Mouse (Mus musculus): Measurements from ENCODE around the gene Cd79a. TPM values are rescaled to one million over a fixed set of nuclear protein-coding genes. Genes with fewer than 3 reads are reported as not detected.

Gene Cd79a
- polyA plus RNA-seq (2014; fragmentation: Illumina TruSeq; extraction: RNeasy Lipid Tissue Mini Kit (QIAGEN cat#74804); ENCODE audit: insufficient read depth, low read depth, low replicate concordance): 88.3 TPM

GRCm38 (mm10) chr7:24897224-24897623 lies at the start of gene Cd79a:
Cd79a (plus strand) TSS chr7:24897381.

GRCm38 (mm10) chr7:24861913-24862312 lies 35.3 kb upstream of the Cd79a start, which contains the start of gene Gm9844:
Gm9844 (plus strand) TSS chr7:24862213.

DNA sequence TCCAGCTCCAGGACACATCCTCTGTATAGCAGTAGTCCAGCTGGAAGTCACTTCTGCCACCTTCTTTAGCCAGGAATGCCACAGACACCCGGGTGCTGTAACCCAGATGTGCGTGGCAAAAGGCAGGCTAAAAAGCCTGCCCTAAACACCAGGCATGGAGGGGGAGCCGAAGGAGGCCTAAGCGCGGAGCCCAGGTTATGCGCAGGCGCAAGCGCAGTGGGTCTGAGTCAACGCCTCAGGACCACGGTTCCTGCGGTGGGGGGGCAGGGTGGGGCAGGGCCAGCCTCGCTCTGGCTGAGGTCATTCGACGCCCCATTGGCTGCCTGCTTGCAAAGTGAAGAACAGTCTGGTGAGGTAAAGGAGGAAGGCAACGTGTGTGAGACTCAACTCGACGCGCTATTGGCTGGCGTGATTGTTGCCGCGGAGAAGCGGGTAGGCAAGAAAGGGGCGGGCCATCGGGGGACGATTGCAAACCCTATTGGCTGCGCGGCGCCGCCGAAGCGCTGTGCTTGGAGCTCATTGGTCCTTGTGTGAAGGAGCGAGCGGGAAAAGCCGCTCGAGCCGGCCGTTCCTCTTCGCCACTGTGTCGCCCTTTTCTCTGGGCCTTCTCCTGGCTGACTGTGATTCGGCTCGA lies 27.5 kb upstream of the Cd79a start, which contains the start of the genes Lypd4 and Dmrtc2:
Gene Lypd4 (minus strand): TSS at position 410 of the 634 bp plus-strand sequence.
Gene Dmrtc2 (plus strand): TSS at position 526 of the 634 bp plus-strand sequence.

GRCm38 (mm10) chr7:24883896-24884692 lies 13.1 kb upstream of the Cd79a start, which contains the start of gene Rps19:
Rps19 (plus strand) TSS chr7:24884371.

GRCm38 (mm10) chr7:24902630-24903443 lies 5.7 kb downstream of the Cd79a start, which contains the start of gene Arhgef1:
Arhgef1 (plus strand) TSS chr7:24902912.

DNA sequence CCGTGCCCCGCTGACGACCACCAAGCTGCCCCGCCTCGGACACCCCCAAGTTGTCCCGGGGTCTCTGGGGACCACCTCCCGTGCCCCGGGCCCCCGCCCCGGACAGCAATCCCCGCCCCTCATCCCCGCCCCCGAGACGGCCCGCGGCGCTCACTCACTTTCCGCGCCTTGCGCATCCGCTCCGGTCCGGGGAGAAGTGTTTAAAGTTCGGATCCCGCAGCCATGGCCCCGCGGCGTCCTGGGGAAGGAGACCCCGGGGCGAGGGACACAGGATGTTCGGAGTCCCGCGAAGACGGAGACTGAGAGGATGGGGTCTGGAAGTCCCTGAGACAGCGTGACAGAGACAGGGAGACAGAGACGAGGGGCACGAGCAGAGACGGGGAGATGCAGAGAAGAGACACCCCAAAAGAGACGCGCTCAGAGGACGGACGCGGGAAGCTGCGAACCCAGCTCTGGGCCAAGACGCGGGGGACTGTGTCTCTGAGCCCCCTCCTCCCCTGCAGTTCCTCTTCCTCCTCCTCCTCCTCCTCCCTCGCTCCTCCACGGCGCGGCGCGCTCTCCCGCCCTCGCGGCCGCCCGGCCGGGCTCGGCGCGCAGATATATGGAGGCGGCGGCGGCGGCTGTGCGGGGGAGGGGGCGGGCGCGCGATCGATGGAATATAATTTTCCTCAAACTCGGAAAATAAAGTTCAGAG lies 47.2 kb downstream of the Cd79a start, which contains the start of gene Gm4881:
Gene Gm4881 (minus strand): TSS at position 238 of the 694 bp plus-strand sequence.

Other genes with a start within 250 kb of the Cd79a start
- not detected for gene Tex101, start 220.7 kb upstream of the Cd79a start, polyA plus RNA-seq (2014; fragmentation: Illumina TruSeq; extraction: RNeasy Lipid Tissue Mini Kit (QIAGEN cat#74804); ENCODE audit: insufficient read depth, low read depth, low replicate concordance)
- gene BC049730, start 188.1 kb upstream of the Cd79a start, polyA plus RNA-seq (2014; fragmentation: Illumina TruSeq; extraction: RNeasy Lipid Tissue Mini Kit (QIAGEN cat#74804); ENCODE audit: insufficient read depth, low read depth, low replicate concordance): not detected
- not detected for gene Gm4763, start 170.5 kb upstream of the Cd79a start, polyA plus RNA-seq (2014; fragmentation: Illumina TruSeq; extraction: RNeasy Lipid Tissue Mini Kit (QIAGEN cat#74804); ENCODE audit: insufficient read depth, low read depth, low replicate concordance)
- 2.9 TPM for gene Cd177, start 137.1 kb upstream of the Cd79a start, polyA plus RNA-seq (2014; fragmentation: Illumina TruSeq; extraction: RNeasy Lipid Tissue Mini Kit (QIAGEN cat#74804); ENCODE audit: insufficient read depth, low read depth, low replicate concordance)
- gene Ceacam10, start 120.2 kb upstream of the Cd79a start, polyA plus RNA-seq (2014; fragmentation: Illumina TruSeq; extraction: RNeasy Lipid Tissue Mini Kit (QIAGEN cat#74804); ENCODE audit: insufficient read depth, low read depth, low replicate concordance): 0.31 TPM
- 10.3 TPM for gene Gm9844, start 35.2 kb upstream of the Cd79a start, polyA plus RNA-seq (2014; fragmentation: Illumina TruSeq; extraction: RNeasy Lipid Tissue Mini Kit (QIAGEN cat#74804); ENCODE audit: insufficient read depth, low read depth, low replicate concordance)
- not detected for gene Lypd4, start 27.4 kb upstream of the Cd79a start, polyA plus RNA-seq (2014; fragmentation: Illumina TruSeq; extraction: RNeasy Lipid Tissue Mini Kit (QIAGEN cat#74804); ENCODE audit: insufficient read depth, low read depth, low replicate concordance)
- not detected for gene Dmrtc2, start 27.3 kb upstream of the Cd79a start, polyA plus RNA-seq (2014; fragmentation: Illumina TruSeq; extraction: RNeasy Lipid Tissue Mini Kit (QIAGEN cat#74804); ENCODE audit: insufficient read depth, low read depth, low replicate concordance)
- 2,096 TPM for gene Rps19, start 13.0 kb upstream of the Cd79a start, polyA plus RNA-seq (2014; fragmentation: Illumina TruSeq; extraction: RNeasy Lipid Tissue Mini Kit (QIAGEN cat#74804); ENCODE audit: insufficient read depth, low read depth, low replicate concordance)
- 98.1 TPM for gene Arhgef1, start 5.5 kb downstream of the Cd79a start, polyA plus RNA-seq (2014; fragmentation: Illumina TruSeq; extraction: RNeasy Lipid Tissue Mini Kit (QIAGEN cat#74804); ENCODE audit: insufficient read depth, low read depth, low replicate concordance)
- not detected for gene Gm4881, start 47.1 kb downstream of the Cd79a start, polyA plus RNA-seq (2014; fragmentation: Illumina TruSeq; extraction: RNeasy Lipid Tissue Mini Kit (QIAGEN cat#74804); ENCODE audit: insufficient read depth, low read depth, low replicate concordance)
- gene Rabac1, start 75.4 kb downstream of the Cd79a start, polyA plus RNA-seq (2014; fragmentation: Illumina TruSeq; extraction: RNeasy Lipid Tissue Mini Kit (QIAGEN cat#74804); ENCODE audit: insufficient read depth, low read depth, low replicate concordance): 441 TPM
- gene Atp1a3, start 108.6 kb downstream of the Cd79a start, polyA plus RNA-seq (2014; fragmentation: Illumina TruSeq; extraction: RNeasy Lipid Tissue Mini Kit (QIAGEN cat#74804); ENCODE audit: insufficient read depth, low read depth, low replicate concordance): 1.9 TPM
- 4.9 TPM for gene Grik5, start 175.0 kb downstream of the Cd79a start, polyA plus RNA-seq (2014; fragmentation: Illumina TruSeq; extraction: RNeasy Lipid Tissue Mini Kit (QIAGEN cat#74804); ENCODE audit: insufficient read depth, low read depth, low replicate concordance)
- gene Zfp574, start 175.2 kb downstream of the Cd79a start, polyA plus RNA-seq (2014; fragmentation: Illumina TruSeq; extraction: RNeasy Lipid Tissue Mini Kit (QIAGEN cat#74804); ENCODE audit: insufficient read depth, low read depth, low replicate concordance): 8.7 TPM

Measured in lung, adult 10 weeks (tissue).